Mouse (Mus musculus) bone marrow, adult 2 months (tissue): ENCODE measurements around the gene Zfp664. TPM values are rescaled to one million over a fixed set of nuclear protein-coding genes. Genes with fewer than 3 reads are reported as not detected.

Source experiments
- H3K27ac ChIP-seq: fragments of 200-500 bp; 2 replicates; pipeline ENCODE4 v1.5.1; 2012; ENCODE audit warnings: low read depth, mild to moderate bottlenecking, control low read depth, inconsistent platforms, low read length; ENCODE audit not compliant: control insufficient read depth, poor library complexity, insufficient read depth
- H3K4me1 ChIP-seq: fragments of 200-500 bp; 2 replicates; pipeline ENCODE4 v1.6.1; 2011; ENCODE audit warnings: low read length; ENCODE audit not compliant: control insufficient read depth, insufficient read depth
- H3K4me3 ChIP-seq: fragments of 200-500 bp; replicated peaks from 2 replicates; pipeline ENCODE3; 2011; ENCODE audit warnings: mild to moderate bottlenecking, low read depth, low read length, control low read depth; ENCODE audit not compliant: control insufficient read depth
- CTCF ChIP-seq: fragments of 200-500 bp; IDR thresholded peaks from 2 replicates; pipeline ENCODE4 v1.5.1; 2011; ENCODE audit warnings: low read length, control low read depth; ENCODE audit not compliant: control insufficient read depth, insufficient read depth
- POLR2A ChIP-seq: fragments of 200-500 bp; IDR thresholded peaks from 2 replicates; pipeline ENCODE4 v1.6.1; 2011; ENCODE audit warnings: low read depth, mild to moderate bottlenecking, control low read depth, low read length, borderline replicate concordance; ENCODE audit not compliant: control insufficient read depth
- WGBS: fragments of 180-500 bp; shearing (Covaris S2); methylation state at CpG from one replicate; pipeline ENCODE4 v1.1.7; 2018; 5-methylcytosine and 5-hydroxymethylcytosine counted together
- polyA plus RNA-seq: library from polyadenylated mRNA; stranded (reverse); fragments of >200 nt; gene quantifications from 2 replicates; pipeline ENCODE4 v1.2.4, GENCODE M21; 2011; ENCODE audit warnings: low replicate concordance; ENCODE audit not compliant: missing spikeins, insufficient read depth, insufficient read length

Zfp664 gene
- polyA plus RNA-seq, 1 experiment: 12.2 TPM

DNA sequence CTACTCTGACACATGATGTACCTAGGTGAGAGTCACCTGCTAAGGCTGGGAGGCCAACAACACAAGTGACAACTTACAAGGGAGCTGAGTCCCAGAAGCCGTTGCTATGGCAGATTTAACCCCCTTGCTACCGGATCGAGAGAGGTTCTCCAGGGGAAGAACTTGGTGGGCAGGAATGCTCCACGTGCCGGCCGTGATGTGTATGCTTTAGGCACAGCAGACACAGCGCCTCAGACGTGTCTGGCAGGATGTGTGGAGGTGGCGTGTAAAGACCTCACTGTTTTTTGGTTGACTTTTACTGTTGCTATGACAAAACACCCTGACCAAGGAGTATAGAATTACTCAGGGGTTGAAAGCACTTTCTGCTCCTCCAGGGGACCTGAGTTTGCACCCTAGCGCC, 81.9 kb downstream of the Zfp664 start:
- TF ChIP-seq CTCF (no peak), POLR2A (no peak)
- H3K4me3 ChIP-seq: no peak overlapping the region
- no peak overlapping the region for H3K27ac ChIP-seq
- WGBS: 80% methylated on average over 10 of the region's 10 CpGs
- no peaks in the 10 kb centered on the region for H3K4me1 ChIP-seq

DNA sequence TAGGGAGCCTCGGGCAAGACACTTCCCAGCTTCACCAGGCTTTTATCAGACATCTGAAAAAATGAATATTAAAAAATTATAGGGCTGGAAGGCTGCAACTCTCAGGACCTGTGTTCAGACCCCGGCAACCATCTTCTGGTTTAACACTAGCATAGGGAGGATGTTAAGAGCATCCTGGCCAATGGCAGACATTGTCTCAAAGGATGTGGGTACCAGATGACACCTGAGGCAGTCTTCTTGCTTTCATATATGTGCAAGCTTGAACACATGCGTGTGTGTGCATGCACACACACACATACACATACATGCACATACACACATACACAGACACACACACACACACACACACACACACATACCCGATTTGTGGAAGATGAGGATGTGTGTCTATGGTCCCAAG, 82.6 kb downstream of the Zfp664 start:
- TF ChIP-seq CTCF: no peak
- TF ChIP-seq POLR2A: no peak
- no peak overlapping the region for H3K4me3 ChIP-seq
- WGBS: 65% methylated on average over 4 of the region's 4 CpGs
- H3K27ac ChIP-seq: no peak overlapping the region
- no peaks in the 10 kb centered on the region for H3K4me1 ChIP-seq

DNA sequence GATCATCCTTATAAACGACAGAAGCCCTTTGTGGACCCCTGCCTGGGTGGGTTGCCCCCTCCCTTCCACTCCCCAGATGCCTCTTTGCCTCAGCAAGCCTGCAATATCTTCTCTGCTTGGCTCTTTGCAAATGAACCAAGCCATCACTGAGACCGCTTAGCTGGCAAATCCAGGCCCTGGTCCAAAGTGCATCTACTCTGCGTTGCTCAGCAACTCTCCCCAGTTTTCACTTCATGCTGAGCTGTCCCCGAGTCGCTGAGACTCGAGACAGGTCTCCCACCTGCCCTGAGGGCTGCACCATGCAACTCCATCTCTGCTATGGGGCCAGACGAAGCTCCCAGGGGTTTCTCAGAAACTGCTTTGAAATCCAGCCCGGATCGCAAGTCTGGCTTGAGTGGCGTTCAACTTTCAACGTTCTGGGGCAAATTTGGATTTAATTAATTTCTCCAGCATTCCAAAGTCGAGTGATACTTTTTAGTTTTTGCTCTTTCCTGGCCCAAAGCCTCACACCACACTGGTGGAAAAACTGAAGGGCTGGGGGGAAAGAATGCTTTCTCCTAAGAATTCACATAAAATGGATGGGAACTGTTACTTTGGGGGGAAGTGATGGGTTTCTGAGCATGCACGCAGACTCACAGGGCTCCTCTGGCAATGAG, 88.3 kb downstream of the Zfp664 start:
- Histone ChIP-seq H3K4me3 (no peak overlapping the region), H3K4me1 (no peaks in the 10 kb centered on the region; the same call in 1 of the 2 replicates), H3K27ac (no peak overlapping the region)
- TF ChIP-seq CTCF (no peak), POLR2A (no peak)
- 81% methylated on average over 13 of the region's 13 CpGs for WGBS

DNA sequence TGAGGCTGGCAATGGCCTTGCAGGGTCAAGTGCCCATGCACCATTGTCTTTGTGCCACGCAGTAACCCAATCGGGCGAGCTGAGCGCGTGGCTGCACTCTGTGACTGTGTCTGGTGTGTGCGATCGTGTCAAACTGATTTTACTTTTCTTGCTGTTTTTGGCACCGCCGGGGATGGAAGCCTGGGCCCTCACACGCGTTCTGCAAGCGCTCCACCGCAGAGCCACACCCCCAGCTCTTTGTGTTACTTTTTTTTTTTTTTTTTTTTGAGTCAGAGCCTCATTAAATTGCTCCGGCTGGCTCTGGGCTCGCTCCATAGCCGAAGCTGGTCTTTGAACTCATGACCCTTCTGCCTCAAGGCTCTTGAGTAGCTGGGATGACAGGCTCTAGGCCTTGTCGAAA, 88.8 kb downstream of the Zfp664 start:
- Histone ChIP-seq H3K4me3 (no peak overlapping the region), H3K27ac (no peak overlapping the region), H3K4me1 (no peaks in the 10 kb centered on the region; the same call in 1 of the 2 replicates)
- TF ChIP-seq POLR2A: no peak
- TF ChIP-seq CTCF: no peak
- 82% methylated on average over 17 of the region's 17 CpGs for WGBS

Other genes starting within 250 kb of the Zfp664 start
- 10.5 and 23.4 TPM in 2 replicates for gene Atp6v0a2, start 234.1 kb upstream of the Zfp664 start, polyA plus RNA-seq
- 0.09 TPM in 1 of 2 replicates, not detected in the other for gene Dnah10, start 137.6 kb upstream of the Zfp664 start, polyA plus RNA-seq
- gene Ccdc92, start 267 bp upstream of the Zfp664 start, polyA plus RNA-seq: 2.8 and 2.9 TPM in 2 replicates
- gene Rflna, start 140.5 kb downstream of the Zfp664 start, polyA plus RNA-seq: not detected in 2 replicates